Mouse (Mus musculus): Measurements from ENCODE around the gene Ropn1. TPM values are rescaled to one million over a fixed set of nuclear protein-coding genes. Genes with fewer than 3 reads are reported as not detected.
"Not testable (repeated sequence)": the region's sequence is repeated elsewhere in the genome, so short reads cannot be mapped to it uniquely, and the experiment has no call there.

Ropn1 gene
- not detected for total RNA-seq (2021)
- long read RNA-seq, experiment 1: 0 reads
- long read RNA-seq, experiment 2: 0 reads

DNA sequence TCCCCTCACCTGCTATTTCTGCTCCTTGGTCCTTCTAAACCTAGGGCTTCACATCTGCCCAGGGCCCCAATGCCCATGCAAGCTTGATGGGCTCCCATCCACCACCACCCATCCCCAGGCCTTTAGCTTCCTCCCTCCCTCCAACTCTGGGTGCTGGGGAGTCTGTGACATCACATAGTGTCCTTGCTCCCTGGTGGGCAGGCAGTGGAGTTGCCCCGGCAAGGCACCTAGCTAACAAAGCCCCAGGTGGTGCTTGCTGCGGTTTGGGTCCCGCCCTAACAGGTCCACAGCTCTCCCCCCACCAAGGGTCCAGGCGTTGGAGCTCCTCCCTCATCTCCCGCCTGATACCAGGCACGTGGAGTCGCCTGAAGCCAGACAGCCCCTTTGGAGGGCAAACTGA, at the start of gene Ropn1:
Ropn1 (plus strand) TSS at position 301 of the 400 bp plus-strand sequence.
- H3K27ac ChIP-seq: no peak within 1 kb of the TSS
- H3K4me3 ChIP-seq: no peak within 1 kb of the TSS
- no peak for DNase-seq (ENCODE audit: low spot score in 2 of 2)
- TF ChIP-seq CTCF (conservative IDR thresholded peaks at IDR 0.05): no peak

DNA sequence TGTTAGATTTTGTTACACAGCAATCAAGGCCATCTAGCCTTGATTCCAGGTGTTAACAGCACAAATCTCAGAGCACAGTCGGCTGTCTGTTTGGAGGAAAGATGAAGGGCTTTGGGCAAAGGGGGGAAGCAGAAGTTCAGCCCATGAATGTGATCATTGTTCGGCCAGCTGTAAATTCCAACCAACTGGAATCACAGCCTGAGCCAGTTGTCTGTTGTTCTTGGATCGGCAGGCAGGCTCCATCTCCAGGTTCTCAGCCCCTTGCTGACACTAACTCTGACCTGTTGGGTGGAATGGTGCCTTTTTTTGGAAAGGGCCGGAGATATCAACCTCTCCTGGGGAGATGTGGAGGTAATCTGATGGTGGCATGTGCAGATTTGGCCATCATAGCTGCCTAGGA, 47.8 kb upstream of the Ropn1 start:
- TF ChIP-seq CTCF (conservative IDR thresholded peaks at IDR 0.05): no peak
- Histone ChIP-seq H3K4me3 (no peak overlapping the region), H3K27ac (no peak overlapping the region)
- no peak for DNase-seq (ENCODE audit: low spot score in 2 of 2)

DNA sequence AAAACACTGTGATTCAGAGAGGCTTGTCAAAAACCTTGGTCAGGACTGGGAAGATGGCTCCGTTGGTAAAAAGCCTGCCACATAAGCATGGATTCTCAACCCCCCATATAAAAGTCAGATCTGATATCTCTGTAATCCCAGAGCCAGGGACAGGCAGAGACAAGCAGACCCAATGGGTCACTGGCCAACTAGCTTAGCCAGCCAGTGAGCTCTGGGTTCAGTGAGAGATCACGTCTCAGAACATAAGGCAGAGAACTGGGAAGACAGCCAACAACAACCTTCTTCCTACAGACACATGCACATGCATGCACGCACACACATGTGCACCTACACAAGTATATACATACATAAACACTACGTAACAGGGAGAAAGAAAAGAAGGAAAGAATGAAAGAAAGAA, 46.6 kb upstream of the Ropn1 start:
- no peak for TF ChIP-seq CTCF (conservative IDR thresholded peaks at IDR 0.05)
- no peak for DNase-seq (ENCODE audit: low spot score in 2 of 2)
- H3K27ac ChIP-seq: no peak overlapping the region
- H3K4me3 ChIP-seq: no peak overlapping the region

DNA sequence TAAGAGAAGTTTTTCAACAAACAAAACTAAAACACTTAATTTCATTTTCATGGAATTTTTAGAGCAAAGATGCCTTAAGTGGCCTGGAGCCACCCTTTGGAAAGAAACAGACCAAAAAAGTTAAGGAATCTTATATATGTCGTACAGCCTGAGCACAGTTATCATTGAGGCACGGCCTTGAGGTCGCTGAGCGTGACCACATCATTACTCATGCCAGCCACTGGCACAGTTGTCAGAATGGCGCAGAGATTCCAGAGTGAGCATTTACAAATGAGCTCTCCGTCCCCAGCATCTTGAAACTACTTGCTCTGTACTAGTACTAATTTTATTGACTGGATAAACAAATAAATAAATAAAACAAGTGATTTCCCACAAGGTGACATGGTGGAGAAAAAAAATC, 45.9 kb upstream of the Ropn1 start:
- no peak for TF ChIP-seq CTCF (conservative IDR thresholded peaks at IDR 0.05)
- Histone ChIP-seq H3K4me3 (no peak overlapping the region), H3K27ac (no peak overlapping the region)
- no peak for DNase-seq (ENCODE audit: low spot score in 2 of 2)

GRCm38 (mm10) chr16:34605679-34606078, 44.0 kb upstream of the Ropn1 start:
- peak; percentile 73 for TF ChIP-seq CTCF (conservative IDR thresholded peaks at IDR 0.05)
- H3K27ac ChIP-seq: no peak overlapping the region
- DNase-seq (ENCODE audit: low spot score in 2 of 2): peak in 1 of 2 experiments; percentile 25
- H3K4me3 ChIP-seq: no peak overlapping the region

DNA sequence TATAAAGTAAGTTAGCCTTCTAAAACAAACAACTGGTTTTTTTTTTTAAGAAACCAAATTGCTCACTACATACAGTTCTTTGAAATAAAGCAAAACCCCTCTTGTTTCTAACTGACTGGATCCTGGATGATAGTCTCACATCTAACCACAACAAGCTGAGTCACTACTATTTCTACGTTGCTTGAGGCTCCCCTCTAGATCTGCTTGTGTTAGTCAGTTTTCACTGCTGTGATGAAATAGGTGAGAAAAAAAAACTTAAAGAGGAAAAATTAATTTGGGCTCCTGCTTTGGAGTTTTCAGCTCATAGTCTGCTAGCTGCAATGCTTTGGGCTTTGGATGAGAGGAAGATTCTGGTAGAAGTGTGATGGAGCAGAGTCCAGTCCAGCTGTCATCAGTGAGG, 39.6 kb upstream of the Ropn1 start:
- no peak for DNase-seq (ENCODE audit: low spot score in 2 of 2)
- no peak for TF ChIP-seq CTCF (conservative IDR thresholded peaks at IDR 0.05)
- Histone ChIP-seq H3K4me3 (no peak overlapping the region), H3K27ac (no peak overlapping the region)

- TF ChIP-seq CTCF (conservative IDR thresholded peaks at IDR 0.05): no peak
- DNase-seq (ENCODE audit: low spot score in 2 of 2): no peak
- Histone ChIP-seq H3K27ac (no peak overlapping the region), H3K4me3 (no peak overlapping the region)
Measured at GRCm38 (mm10) chr16:34614021-34614420, 35.7 kb upstream of the Ropn1 start.

- Histone ChIP-seq H3K27ac (peak overlapping the region; percentile 60), H3K4me3 (no peak overlapping the region)
- no peak for TF ChIP-seq CTCF (conservative IDR thresholded peaks at IDR 0.05)
- no peak for DNase-seq (ENCODE audit: low spot score in 2 of 2)
Measured at GRCm38 (mm10) chr16:34627591-34627990, 22.1 kb upstream of the Ropn1 start.

DNA sequence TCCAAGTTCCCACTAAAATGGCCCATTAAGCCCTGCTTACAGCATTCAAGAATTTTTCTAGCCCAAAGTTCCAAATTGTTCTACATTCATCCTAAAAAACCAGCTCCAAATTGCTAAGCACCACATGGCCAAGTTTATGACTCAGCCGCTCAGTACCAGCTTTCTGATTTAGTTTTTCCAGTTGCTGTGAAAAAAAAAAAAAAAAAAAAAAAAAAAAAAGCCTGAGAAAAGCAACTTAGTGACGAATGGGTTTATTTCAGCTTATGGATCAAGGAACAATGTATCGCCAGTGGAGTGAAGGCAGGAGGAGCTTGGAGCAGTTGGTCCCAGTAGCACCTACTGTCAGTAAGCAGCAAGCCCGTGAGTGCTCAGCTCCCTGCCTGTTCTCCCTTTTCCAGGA, 21.3 kb upstream of the Ropn1 start:
- peak overlapping the region; percentile 60 for H3K27ac ChIP-seq
- no peak for TF ChIP-seq CTCF (conservative IDR thresholded peaks at IDR 0.05)
- peak; percentile 35 to 63 for DNase-seq (ENCODE audit: low spot score in 2 of 2)
- H3K4me3 ChIP-seq: no peak overlapping the region

GRCm38 (mm10) chr16:34635557-34635956, 14.2 kb upstream of the Ropn1 start:
- no peak overlapping the region for H3K27ac ChIP-seq

GRCm38 (mm10) chr16:34643511-34644259, 6.0 kb upstream of the Ropn1 start:
- DNase-seq (ENCODE audit: low spot score in 2 of 2): no peak
- TF ChIP-seq CTCF (conservative IDR thresholded peaks at IDR 0.05): no peak
- Histone ChIP-seq H3K4me3 (no peak overlapping the region), H3K27ac (no peak overlapping the region)

More at GRCm38 (mm10) chr16:34635557-34635956, 14.2 kb upstream of the Ropn1 start:
- no peak for DNase-seq (ENCODE audit: low spot score in 2 of 2)
- no peak overlapping the region for H3K4me3 ChIP-seq
- TF ChIP-seq CTCF (conservative IDR thresholded peaks at IDR 0.05): peak; percentile 22; the same call in 1 of the 2 replicates

GRCm38 (mm10) chr16:34653023-34653422, 3.3 kb downstream of the Ropn1 start:
- no peak for TF ChIP-seq CTCF (conservative IDR thresholded peaks at IDR 0.05)
- DNase-seq (ENCODE audit: low spot score in 2 of 2): no peak
- Histone ChIP-seq H3K4me3 (no peak overlapping the region), H3K27ac (no peak overlapping the region)

GRCm38 (mm10) chr16:34657566-34657965, 7.8 kb downstream of the Ropn1 start:
- H3K27ac ChIP-seq: not testable (repeated sequence)
- H3K4me3 ChIP-seq: peak overlapping the region; percentile 44
- DNase-seq (ENCODE audit: low spot score in 2 of 2): peak in 1 of 2 experiments; percentile 30

GRCm38 (mm10) chr16:34657983-34658382, 8.3 kb downstream of the Ropn1 start:
- Histone ChIP-seq H3K27ac (peak overlapping the region; percentile 46; the same call in 1 of the 2 replicates), H3K4me3 (peak overlapping the region; percentile 44)

More at GRCm38 (mm10) chr16:34657983-34658382, 8.3 kb downstream of the Ropn1 start:
- DNase-seq (ENCODE audit: low spot score in 2 of 2): no peak
- TF ChIP-seq CTCF (conservative IDR thresholded peaks at IDR 0.05): no peak

Data from layer of hippocampus, adult 2 months (tissue).